Mouse (Mus musculus): ENCODE measurements around the gene Ftl1-ps1. TPM values are rescaled to one million over a fixed set of nuclear protein-coding genes. Genes with fewer than 3 reads are reported as not detected.

The Ftl1-ps1 gene
- polyA plus RNA-seq, 1 experiment from 2014 or later: 71.7 TPM

- Histone ChIP-seq H3K27me3 (ENCODE audit: insufficient read depth, low read length) (no peaks in the 10 kb centered on the region), H3K4me1 (ENCODE audit: insufficient read depth) (no peaks in the 10 kb centered on the region), H3K9ac (no peak overlapping the region), H3K27ac (ENCODE audit: low read depth) (no peak overlapping the region), H3K4me3 (ENCODE audit: low read depth, low read length) (no peak overlapping the region), H3K4me2 (no peak overlapping the region), H3K9me3 (ENCODE audit: low read depth, low read length) (no peaks in the 10 kb centered on the region), H3K36me3 (ENCODE audit: insufficient read depth) (no peaks in the 10 kb centered on the region)
- no peak for ATAC-seq (ENCODE audit: insufficient read depth)
- no peak for TF ChIP-seq CTCF (IDR thresholded peaks at IDR 0.05; ENCODE audit: low read depth)
- WGBS: 60% methylated on average over 3 of the region's 3 CpGs
- no peak for DNase-seq
Observed at GRCm38 (mm10) chr13:74382289-74382688, 17.2 kb upstream of the Ftl1-ps1 start.

GRCm38 (mm10) chr13:74389730-74390129, 9.8 kb upstream of the Ftl1-ps1 start:
- 0 out of 2 replicates have a peak, but pooled peaks have one; percentile 23 for TF ChIP-seq CTCF (IDR thresholded peaks at IDR 0.05; ENCODE audit: low read depth)
- DNase-seq (no peak), ATAC-seq (ENCODE audit: insufficient read depth) (no peak)
- Histone ChIP-seq H3K9me3 (ENCODE audit: low read depth, low read length) (no peaks in the 10 kb centered on the region), H3K36me3 (ENCODE audit: insufficient read depth) (no peaks in the 10 kb centered on the region), H3K4me1 (ENCODE audit: insufficient read depth) (no peaks in the 10 kb centered on the region), H3K27me3 (ENCODE audit: insufficient read depth, low read length) (no peaks in the 10 kb centered on the region), H3K4me3 (ENCODE audit: low read depth, low read length) (peak overlapping the region; percentile 68), H3K9ac (no peak overlapping the region), H3K4me2 (peak overlapping the region; percentile 69), H3K27ac (ENCODE audit: low read depth) (no peak overlapping the region)
- WGBS: 50% methylated on average over 6 of the region's 6 CpGs

- H3K36me3 ChIP-seq (ENCODE audit: insufficient read depth): no peaks in the 10 kb centered on the region
- H3K9me3 ChIP-seq (ENCODE audit: low read depth, low read length): no peaks in the 10 kb centered on the region
- peak; percentile 92 for DNase-seq
- no peaks in the 10 kb centered on the region for H3K4me1 ChIP-seq (ENCODE audit: insufficient read depth)
- peak; percentile 95 for ATAC-seq (ENCODE audit: insufficient read depth)
- H3K9ac ChIP-seq: peak within 1 kb of the TSS; percentile 68
- WGBS: 2% methylated on average over 14 of the region's 14 CpGs
- peak within 1 kb of the TSS; percentile 68 for H3K4me3 ChIP-seq (ENCODE audit: low read depth, low read length)
- no peak within 1 kb of the TSS for H3K27ac ChIP-seq (ENCODE audit: low read depth)
- no peak for TF ChIP-seq CTCF (IDR thresholded peaks at IDR 0.05; ENCODE audit: low read depth)
- no peaks in the 10 kb centered on the region for H3K27me3 ChIP-seq (ENCODE audit: insufficient read depth, low read length)
- peak within 1 kb of the TSS; percentile 69 for H3K4me2 ChIP-seq
Observed at GRCm38 (mm10) chr13:74390371-74390990, 9.0 kb upstream of the Ftl1-ps1 start, which contains the start of gene Zfp72. Gene Zfp72, minus strand, starts transcription at chr13:74390836.

GRCm38 (mm10) chr13:74391156-74391555, 8.3 kb upstream of the Ftl1-ps1 start:
- TF ChIP-seq CTCF (IDR thresholded peaks at IDR 0.05; ENCODE audit: low read depth): no peak
- no peaks in the 10 kb centered on the region for H3K9me3 ChIP-seq (ENCODE audit: low read depth, low read length)
- no peak overlapping the region for H3K27ac ChIP-seq (ENCODE audit: low read depth)
- no peak overlapping the region for H3K4me3 ChIP-seq (ENCODE audit: low read depth, low read length)
- WGBS: 69% methylated on average over 2 of the region's 2 CpGs
- H3K9ac ChIP-seq: no peak overlapping the region
- H3K27me3 ChIP-seq (ENCODE audit: insufficient read depth, low read length): no peaks in the 10 kb centered on the region
- H3K36me3 ChIP-seq (ENCODE audit: insufficient read depth): no peaks in the 10 kb centered on the region
- ATAC-seq (ENCODE audit: insufficient read depth) (0 out of 2 replicates have a peak, but pooled peaks have one; percentile 10), DNase-seq (no peak)
- no peaks in the 10 kb centered on the region for H3K4me1 ChIP-seq (ENCODE audit: insufficient read depth)
- H3K4me2 ChIP-seq: no peak overlapping the region

- H3K4me1 ChIP-seq (ENCODE audit: insufficient read depth): no peaks in the 10 kb centered on the region
- H3K9ac ChIP-seq: no peak overlapping the region
- H3K27ac ChIP-seq (ENCODE audit: low read depth): no peak overlapping the region
- H3K4me3 ChIP-seq (ENCODE audit: low read depth, low read length): no peak overlapping the region
- ATAC-seq (ENCODE audit: insufficient read depth): no peak
- no peak overlapping the region for H3K4me2 ChIP-seq
- H3K27me3 ChIP-seq (ENCODE audit: insufficient read depth, low read length): no peaks in the 10 kb centered on the region
- WGBS: 19% methylated on average over 19 of the region's 19 CpGs
- no peak for TF ChIP-seq CTCF (IDR thresholded peaks at IDR 0.05; ENCODE audit: low read depth)
- DNase-seq: no peak
- no peaks in the 10 kb centered on the region for H3K36me3 ChIP-seq (ENCODE audit: insufficient read depth)
- H3K9me3 ChIP-seq (ENCODE audit: low read depth, low read length): peaks cover 23% of the 10 kb centered on the region; the same call in 1 of the 2 replicates
Observed at GRCm38 (mm10) chr13:74439895-74440294, 40.4 kb downstream of the Ftl1-ps1 start.

MicroRNAs within 50 kb of the gene (microRNA counts, 519-probe panel; counts per million panel counts)
- 30.5 counts per million for microRNA mmu-miR-692

Small RNA genes lying within 50 kb of the gene (microRNA-seq; reads per million reads assigned to microRNA genes)
- not detected for gene Mir692-3 (ENCODE audit: borderline number of aligned reads)

Other genes with a start within 250 kb of the Ftl1-ps1 start
- 76.5 and 90.5 TPM in 2 replicates for gene Exoc3, start 191.0 kb upstream of the Ftl1-ps1 start, polyA plus RNA-seq (2014; fragmentation: Nextera tagmentation; extraction: Ambion mirVana)
- 0.72 and 1.5 TPM in 2 replicates for gene Ahrr, start 107.4 kb upstream of the Ftl1-ps1 start, polyA plus RNA-seq (2014; fragmentation: Nextera tagmentation; extraction: Ambion mirVana)
- 133 and 140 TPM in 2 replicates for gene Pdcd6, start 82.1 kb upstream of the Ftl1-ps1 start, polyA plus RNA-seq (2014; fragmentation: Nextera tagmentation; extraction: Ambion mirVana)
- 232 and 242 TPM in 2 replicates for gene Sdha, start 49.4 kb upstream of the Ftl1-ps1 start, polyA plus RNA-seq (2014; fragmentation: Nextera tagmentation; extraction: Ambion mirVana)
- gene Ccdc127, start 49.4 kb upstream of the Ftl1-ps1 start, polyA plus RNA-seq (2014; fragmentation: Nextera tagmentation; extraction: Ambion mirVana): 51.8 and 61.1 TPM in 2 replicates
- gene Lrrc14b, start 35.7 kb upstream of the Ftl1-ps1 start, polyA plus RNA-seq (2014; fragmentation: Nextera tagmentation; extraction: Ambion mirVana): not detected in 2 replicates
- 7.3 and 7.6 TPM in 2 replicates for gene Zfp72, start 8.9 kb upstream of the Ftl1-ps1 start, polyA plus RNA-seq (2014; fragmentation: Nextera tagmentation; extraction: Ambion mirVana)
- gene Zfp825, start 94.3 kb downstream of the Ftl1-ps1 start, polyA plus RNA-seq (2014; fragmentation: Nextera tagmentation; extraction: Ambion mirVana): 20.5 and 22.6 TPM in 2 replicates
- gene Erap1, start 239.9 kb downstream of the Ftl1-ps1 start, polyA plus RNA-seq (2014; fragmentation: Nextera tagmentation; extraction: Ambion mirVana): 20.9 and 35.3 TPM in 2 replicates

All from lung, embryonic 14.5 days (tissue).